Mouse (Mus musculus) lung, postnatal 0 days (tissue): Measurements from ENCODE around the gene Nrxn2.

Experiments used
- CTCF ChIP-seq: IDR thresholded peaks from 2 replicates; pipeline ENCODE4 v1.5.1; 2016; ENCODE audit warnings: antibody characterized with exemption, mild to moderate bottlenecking
- EP300 ChIP-seq: IDR thresholded peaks from 2 replicates; pipeline ENCODE4 v1.6.1; 2016; ENCODE audit warnings: antibody characterized with exemption, mild to moderate bottlenecking, control low read depth

DNA sequence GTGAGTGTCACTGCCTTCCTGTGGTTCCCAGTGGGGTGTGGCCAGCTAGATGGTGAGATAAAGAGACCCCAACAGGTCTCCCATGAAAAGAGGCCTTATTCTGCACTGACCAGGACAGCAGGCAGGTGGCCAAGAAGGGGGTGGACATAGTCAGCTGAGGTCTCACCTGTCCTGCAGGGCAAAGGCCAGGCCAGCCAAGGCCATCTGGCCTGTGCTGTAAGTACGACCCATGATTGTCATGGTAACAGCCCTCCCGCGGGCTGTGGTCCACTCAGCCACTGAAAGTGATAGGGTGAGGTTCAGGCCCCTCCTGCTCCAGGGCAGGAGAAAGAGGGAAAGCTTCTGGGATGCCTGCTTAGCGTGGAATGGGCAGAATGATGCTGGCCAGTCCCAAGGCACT is 153.5 kb downstream of the Nrxn2 start:
- TF ChIP-seq CTCF, result no peak
- no peak for TF ChIP-seq EP300
